Mouse (Mus musculus) testis, postnatal 10 days (tissue): ENCODE measurements around the gene Gper1.
"Not testable (repeated sequence)": the region's sequence is repeated elsewhere in the genome, so short reads cannot be mapped to it uniquely, and the experiment has no call there.

Experiments used
- DNase-seq: peaks from one replicate; pipeline ENCODE4 v3.0.0; 2021; ENCODE audit warnings: low spot score

The Gper1 gene

DNA sequence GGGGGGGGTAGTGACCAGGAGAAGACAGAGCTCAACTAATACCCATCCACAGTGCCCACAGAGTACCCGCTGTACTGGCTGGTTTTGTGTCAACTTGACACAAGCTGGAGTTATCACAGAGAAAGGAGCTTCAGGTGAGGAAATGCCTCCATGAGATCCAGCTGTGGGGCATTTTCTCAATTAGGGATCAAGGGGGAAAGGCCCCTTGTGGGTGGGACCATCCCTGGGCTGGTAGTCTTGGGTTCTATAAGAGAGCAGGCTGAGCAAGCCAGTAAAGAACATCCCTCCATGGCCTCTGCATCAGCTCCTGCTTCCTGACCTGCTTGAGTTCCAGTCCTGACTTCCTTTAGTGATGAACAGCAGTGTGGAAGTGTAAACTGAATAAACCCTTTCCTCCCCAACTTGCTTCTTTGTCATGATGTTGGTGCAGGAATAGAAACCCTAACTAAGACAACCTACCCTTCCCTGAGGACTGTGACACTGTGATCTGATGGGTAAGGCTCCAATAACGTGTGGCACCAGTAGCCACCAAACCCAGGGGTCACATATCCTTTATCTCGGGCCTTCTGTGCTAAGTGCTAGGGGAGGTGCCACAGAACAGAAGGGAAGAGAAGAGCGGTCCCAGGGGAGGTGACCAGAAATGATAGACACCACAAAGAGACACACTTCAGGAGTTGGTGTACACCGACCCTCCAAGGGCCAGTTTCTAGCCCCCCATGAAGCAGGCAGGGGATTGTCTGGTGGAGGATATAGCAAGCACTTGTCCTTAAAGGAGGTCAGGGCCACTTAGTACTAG lies 32.4 kb upstream of the Gper1 start:
- not testable (repeated sequence) for DNase-seq

DNA sequence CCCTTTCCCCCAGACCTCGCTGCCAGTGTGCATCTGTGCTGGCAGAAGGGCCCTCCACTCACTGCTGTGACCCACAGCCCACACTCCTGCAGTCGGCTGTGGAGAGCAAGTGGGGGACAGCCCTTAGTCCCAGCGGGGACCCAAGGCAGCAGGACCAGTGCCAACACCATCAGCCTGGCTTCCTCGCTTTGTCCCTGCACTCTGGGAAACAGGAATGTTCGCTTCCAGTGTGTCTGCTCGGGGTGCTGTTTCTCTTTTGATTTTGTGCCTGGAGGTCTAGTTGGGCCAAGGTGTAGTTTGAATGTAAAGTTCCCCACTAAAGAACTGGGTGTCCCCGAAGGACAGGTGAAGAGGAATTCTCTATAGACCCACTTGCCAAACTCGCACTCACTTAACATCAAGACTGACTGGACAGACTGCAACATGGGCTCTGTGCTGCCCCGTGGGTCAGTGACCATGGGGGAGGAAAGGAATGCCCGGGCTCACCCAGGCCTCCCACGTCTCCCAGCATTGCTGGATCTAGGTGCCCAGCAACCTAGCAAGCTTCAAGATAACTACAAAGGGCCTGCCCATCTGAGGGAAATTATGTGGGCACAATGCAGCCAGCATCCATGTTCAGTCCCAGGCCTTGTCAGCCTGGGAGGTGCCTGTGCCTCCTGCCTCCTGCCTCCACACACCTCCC lies 31.5 kb upstream of the Gper1 start:
- DNase-seq: peak; percentile 70

DNA sequence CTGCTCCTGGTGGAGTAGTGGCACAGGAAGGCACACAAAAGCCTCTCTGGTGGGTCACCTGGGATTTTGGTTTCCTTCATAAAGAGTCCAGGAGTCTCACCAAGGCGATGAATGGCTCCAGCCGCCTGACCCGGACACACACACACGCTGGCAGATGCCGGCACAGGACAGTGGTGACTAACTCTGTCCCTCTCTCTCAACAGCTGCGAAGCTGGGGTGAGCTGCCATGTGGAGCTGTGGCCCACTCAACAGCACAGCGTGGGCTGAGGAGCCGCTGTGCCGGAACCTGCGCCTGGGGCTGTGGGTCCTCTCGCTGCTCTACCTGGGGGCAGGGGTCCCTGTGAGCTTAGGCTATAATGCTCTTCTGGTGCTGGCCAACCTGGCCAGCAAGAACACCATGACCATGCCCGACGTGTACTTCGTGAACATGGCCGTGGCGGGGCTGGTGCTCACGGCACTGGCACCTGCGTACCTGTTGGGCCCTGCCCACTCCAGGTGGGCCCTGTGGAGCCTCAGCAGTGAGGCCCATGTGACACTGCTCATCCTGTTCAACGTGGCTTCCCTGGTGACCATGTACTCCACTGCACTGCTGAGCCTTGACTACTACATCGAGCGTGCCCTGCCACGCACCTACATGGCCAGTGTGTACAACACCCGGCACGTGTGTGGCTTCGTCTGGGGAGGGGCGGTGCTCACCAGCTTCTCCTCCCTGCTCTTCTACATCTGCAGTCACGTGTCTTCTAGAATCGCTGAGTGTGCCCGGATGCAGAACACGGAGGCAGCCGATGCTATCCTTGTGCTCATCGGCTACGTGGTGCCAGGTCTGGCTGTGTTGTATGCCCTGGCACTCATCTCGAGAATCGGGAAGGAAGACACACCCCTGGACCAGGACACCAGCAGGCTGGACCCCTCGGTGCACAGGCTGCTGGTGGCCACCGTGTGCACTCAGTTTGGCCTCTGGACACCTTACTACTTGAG lies 30.4 kb upstream of the Gper1 start:
- DNase-seq: no peak

DNA sequence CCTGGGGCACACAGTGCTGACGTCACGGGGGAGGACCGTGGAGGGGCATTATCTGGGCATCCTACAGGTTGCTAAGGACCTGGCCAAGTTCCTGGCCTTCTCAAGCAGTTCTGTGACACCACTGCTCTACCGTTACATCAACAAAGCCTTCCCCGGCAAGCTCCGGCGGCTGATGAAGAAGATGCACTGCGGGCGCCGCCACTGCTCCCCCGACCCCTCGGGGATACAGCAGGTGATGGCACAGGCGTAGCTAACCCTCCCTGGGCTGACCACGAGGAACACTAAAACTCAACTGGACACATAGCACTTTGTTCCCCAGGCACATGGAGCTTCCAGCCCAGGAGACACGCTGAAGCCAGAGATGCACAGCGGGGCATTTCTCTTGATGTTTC lies 29.8 kb upstream of the Gper1 start:
- no peak for DNase-seq

DNA sequence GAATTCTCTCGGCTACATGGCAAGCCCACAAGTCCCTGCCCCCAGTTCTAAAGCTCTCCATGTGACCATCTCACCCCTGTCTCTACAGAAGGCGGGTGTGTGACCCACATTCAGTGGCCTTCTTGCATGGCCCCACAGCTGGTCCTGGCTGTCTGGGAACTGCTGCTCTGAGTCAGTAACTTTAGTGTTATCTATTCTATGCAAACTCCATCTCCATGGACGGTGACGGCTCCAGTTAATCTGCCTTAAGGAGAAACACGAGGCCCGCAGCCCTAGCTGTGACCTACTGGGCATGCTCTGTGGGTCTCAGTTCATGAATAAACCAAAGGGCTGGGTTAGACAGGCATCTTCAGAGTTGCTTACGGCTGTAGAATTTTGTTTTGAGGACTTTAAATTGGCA lies 28.6 kb upstream of the Gper1 start:
- DNase-seq: no peak

DNA sequence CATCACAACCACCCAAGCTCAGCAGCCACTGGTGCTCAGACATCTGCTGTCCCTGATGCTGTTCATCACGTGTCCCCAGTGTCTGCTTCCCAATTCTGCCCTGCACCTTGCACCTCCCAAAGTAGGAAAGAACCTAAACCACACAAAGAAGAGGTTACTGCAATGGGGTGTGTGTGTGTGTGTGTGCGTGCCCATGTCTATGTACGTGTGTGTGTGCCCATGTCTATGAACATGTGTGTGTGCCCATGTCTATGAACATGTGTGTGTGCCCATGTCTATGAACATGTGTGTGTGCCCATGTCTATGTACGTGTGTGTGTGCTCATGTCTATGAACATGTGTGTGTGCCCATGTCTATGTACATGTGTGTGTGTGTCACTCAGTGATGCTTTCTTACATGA lies 27.4 kb upstream of the Gper1 start:
- DNase-seq: no peak

DNA sequence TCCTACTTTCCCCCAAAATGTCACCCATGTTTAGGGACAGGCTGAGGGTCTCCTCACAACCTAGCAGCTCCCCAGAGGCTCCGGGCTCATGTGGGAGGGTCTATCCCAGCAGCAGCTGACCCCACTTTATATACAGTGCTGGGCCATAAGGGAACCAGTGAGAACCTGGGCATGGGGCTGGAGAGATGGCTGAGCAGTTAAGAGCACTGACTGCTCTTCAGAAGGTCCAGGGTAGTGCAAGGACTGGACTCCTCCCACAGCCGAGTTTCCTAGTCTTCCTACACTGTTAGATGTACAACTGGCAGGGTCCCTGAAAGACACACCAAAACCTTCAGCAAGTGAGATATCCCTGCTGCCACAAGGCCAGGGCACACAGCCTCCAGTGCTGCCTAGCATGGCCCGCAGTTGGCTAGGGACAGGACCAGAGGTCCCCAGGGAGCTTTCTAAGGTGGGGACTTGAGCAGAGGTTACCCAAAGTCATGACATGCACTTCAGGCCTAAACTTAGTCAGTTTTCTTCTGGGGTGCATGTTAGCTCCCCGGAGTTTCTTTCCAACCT lies 25.5 kb upstream of the Gper1 start:
- no peak for DNase-seq

DNA sequence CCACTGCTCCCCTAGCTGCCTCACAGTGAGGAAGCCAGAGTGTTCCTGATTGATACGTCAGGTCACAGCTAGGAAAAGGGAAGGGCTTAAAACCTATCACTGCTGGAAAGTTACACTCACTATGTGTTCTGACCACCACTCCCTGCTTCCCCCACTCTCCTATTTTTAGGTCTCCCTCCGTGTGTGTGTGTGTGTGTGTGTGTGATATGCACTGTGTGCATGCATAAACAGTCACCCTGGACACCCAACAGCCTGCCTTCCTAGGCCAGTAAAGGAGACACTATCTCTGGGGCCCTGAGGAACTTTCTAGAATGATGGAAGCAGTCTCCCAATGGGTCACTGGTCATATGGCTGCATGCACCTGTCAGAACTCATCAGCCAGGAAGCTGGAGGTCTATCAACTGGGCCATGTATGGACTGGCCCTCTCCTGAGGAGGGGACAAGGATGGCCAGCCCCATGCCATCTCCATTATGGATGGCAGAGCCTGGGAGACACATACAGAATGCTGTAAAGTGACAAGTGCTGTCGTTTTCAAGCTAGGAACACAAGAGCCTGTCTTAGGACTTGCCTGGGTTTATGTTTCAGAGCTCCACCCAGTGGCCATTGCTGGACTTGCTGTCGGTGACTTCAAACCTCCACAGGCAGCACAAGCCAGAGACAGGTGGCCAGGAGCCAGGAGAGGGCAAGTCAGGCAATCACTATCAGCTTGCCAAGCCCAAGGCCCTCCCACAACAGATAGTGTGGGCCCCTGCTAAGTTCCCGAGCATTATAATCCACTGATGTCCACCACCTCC lies 24.8 kb upstream of the Gper1 start:
- peak; percentile 97 for DNase-seq

DNA sequence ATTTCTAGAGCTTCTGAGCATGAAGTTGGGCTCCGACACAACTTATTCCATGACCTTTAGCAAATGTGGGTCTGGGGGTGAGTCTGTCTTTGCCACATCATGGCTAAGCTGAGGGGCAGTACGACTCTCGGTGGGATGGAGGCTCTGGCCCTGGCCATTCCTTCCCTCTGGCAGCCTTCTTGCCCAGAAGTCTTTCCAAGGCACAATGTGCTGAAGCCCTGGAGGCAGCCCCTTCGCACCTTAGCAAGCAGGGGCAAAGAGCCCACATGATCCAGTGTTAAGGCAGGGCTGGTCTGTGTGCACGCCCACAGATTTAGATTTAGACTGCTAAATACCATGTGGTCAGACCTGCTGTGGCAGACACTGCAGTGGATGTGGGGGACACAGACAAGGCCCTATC lies 24.2 kb upstream of the Gper1 start:
- DNase-seq: no peak

DNA sequence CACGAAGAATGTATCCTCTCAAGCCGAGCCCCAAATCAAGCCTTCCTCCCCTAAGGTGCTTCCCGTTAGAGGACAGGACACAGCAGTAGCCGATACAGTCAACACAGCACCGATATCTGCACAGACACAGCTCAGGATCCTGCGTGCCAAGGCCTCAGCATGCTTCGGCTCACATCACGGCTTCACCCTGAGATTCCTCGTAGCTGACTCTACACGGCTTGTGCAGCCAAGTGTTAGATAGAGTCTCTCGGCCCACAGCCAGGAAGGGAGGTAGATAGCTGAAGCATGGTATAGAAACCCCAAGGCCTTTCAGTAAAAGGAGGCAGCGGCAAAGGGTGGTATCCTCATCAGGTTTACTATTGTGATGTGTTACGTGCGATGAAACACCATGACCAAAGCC lies 23.0 kb upstream of the Gper1 start:
- no peak for DNase-seq

DNA sequence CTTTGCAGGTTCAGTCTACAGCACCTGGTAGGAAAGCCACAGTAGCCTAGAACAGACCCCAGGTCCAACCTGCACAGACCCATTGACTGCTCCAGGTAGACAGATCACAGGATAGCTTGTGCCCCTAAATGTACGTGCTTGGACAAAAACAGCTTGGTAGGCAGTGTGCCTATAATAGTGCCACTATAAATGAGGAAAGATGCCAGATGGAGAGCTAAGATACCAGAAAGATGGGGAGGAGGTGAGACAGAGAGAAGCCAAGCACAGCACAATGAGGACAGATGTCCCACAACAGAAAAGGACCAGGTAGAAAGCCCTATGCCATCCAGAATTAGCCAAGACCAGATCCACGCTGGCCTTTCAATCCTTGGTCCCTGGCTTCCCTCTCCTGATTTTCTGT lies 20.8 kb upstream of the Gper1 start:
- no peak for DNase-seq

DNA sequence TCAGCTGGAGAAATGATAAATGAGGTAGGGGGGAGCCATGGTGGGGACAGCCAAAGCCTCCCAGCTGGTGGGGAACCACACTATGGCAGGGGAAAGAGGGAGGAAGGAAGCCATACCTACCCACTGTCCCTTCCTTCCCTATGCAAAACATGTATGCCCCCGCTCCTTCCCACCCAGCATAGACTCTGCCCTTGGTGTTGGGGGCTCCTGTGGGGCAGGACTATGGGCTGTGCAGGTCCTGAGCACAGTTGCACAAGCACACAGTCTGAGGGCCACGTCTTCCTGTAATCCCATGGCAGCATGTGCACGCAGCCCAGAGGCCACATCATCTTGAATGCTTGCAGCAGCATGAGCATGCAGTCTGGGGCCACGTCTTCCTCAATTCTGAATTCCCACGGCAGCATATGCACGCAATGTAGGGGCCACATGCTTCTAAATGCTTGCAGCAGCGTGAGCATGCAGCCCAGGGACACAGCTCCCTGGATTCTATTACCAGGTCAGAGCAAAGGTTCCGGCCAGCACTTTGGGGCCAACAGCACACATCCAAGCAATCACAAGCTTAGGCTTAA lies 19.2 kb upstream of the Gper1 start:
- DNase-seq: no peak

DNA sequence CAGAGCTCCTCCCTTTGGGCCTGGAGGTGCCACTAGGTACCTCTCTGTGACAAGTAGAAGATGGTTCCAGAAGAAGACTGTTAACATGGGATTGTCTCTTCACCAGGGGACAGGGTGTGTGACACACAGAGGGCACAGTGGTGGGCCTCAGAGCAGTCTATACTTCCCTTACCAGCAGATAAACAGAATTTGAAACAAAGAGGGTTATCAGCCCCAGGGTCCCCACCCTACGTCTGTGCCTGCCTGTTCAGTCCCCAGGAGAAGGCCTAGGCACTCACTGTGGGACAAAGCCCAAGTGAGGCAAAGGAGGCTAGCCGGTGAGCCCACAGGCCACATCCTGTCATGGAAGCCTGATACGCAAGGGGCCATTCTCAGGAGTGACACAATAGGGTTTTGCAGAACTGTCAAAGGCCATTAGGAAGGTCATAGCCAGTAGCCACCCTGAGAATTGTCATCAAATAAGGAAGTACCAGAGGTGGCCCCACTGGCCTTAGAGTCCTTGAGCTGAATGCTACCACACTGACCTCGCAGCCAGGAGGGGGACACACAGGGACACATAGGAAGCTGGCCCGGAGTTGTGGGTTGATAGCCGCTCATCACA lies 18.1 kb upstream of the Gper1 start, which contains the start of gene C130050O18Rik:
Gene C130050O18Rik, plus strand, starts transcription at position 480 of the 601 bp plus-strand sequence.
- no peak for DNase-seq

DNA sequence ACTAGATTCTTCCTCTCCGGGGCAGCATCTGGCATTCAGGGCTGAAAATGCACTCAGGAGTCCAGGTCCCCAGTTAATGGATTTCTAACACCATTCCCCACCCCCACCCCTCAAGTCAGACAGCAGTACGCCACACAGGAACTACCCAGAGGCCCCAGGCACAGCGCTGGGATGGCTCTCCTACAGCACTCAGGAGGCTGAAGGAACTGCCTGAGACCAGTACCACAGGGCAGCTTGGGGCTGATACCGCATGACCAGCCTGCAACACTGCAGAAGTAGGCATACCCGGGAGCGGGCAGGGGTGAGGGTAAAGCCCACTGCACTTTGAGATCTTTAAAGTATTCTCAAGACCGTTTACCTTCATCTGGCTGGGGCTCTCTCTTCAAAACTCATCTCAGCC lies 17.5 kb upstream of the Gper1 start:
- DNase-seq: no peak

DNA sequence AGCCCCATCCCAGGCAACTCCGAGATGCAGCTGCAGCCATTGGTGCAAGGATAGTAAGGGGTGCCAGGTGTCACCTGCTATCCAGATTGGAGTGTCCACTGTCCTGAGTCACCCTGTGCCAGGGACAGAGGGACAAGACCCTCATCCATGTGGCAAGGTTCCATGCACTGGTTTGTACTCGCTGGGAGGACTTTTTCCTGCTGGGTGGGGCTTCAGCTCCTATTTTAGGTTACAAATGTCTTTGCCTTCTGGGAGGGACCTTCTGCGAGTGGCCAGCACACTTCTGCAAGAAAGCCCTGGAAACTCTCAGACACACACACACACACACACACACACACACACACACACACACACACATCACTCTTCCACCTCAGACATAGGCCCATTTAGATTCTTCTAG lies 17.0 kb upstream of the Gper1 start:
- DNase-seq: no peak

DNA sequence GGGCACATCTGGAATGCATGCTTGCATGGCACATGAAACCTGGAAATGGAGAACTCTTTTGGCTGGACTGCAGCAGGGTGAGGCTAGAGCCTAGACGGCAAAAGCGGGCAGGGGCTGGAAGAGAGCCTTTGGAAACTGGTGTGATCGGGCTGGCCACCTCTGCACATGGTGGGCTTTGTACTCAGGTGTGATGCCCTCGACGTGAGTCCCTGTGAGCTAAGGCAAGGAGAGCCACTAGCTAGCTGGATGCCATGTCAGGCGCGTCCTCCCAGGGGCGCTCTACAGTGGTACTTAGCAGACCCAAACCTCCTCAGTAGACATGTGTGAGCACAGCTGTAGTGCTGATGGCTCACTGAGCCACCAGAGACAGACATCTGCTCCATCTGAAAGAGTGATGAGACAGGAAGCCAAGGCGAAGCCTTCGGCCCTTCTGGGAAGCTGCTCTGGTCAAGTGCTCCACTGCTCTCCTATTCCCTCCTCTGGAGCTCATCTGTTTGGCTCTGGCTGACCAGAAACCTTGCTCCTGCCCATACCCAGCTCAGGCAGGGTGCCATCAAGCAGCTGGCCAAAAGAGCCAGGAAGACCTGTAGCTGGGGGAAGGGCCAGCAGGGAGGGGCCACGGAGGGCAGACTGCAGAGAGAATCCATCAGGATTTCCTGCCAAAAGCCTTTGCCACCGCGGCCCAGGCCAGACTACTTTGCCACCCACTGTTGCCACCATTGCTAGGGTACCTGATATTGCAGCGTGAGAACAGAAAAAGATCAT lies 15.6 kb upstream of the Gper1 start:
- no peak for DNase-seq

DNA sequence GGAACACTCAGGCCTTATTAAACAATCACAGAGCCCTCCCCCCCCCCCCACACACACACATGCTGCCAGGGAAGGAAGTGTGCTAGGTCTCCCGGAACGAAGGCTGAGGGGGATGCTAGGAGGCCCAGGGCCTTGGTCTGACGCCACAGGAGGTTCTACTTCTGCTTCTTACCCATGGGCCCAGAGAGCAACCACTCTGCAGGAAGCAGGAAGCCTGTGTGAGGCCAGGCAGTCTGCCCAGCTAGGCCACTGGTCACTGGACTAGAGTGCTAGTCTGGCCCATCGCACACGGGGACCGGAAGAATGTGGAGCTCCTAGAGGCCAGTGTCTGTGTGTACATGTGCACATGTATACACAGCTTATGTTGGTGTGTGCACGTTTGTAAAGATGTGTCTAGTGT lies 14.4 kb upstream of the Gper1 start:
- no peak for DNase-seq

DNA sequence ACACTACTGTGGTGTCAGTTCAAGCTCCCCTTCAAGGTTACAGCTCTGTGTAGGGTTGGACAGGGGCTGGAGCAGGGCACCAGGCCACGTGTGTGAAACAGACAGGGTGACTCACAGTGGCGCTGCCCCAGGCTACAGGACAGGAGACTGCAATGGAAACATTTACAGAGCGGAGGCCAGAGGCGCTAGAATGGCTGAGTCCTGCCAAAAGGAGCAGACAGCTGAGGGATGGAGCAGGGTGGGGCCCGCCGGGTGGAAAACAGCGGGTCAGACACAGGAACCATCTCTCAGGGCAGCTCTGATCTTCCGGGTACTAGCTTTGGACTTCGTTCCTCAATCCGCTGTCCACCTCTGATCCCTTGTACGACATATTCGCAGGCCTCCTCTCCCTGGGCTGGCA lies 13.5 kb upstream of the Gper1 start:
- peak; percentile 71 for DNase-seq

DNA sequence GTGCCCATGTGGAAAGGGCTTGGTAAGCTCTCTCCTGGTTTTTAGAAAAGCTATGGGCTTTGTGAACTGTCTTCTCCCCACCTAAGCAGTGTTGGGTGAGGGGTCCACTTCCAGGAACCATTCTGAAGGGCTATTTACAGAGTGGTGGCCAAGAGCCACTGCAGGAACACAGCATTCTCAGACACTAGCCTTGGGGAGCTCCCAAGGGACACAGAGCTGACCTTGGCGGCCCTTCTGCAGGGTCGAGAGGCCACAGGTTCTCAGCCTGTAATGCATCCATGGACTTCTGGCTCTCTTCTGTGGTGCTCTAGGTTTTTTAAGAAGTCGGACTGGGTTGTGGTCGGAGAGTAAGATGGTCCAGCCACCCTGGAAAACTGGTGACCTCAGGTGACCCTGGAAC lies 12.9 kb upstream of the Gper1 start:
- peak; percentile 76 for DNase-seq

DNA sequence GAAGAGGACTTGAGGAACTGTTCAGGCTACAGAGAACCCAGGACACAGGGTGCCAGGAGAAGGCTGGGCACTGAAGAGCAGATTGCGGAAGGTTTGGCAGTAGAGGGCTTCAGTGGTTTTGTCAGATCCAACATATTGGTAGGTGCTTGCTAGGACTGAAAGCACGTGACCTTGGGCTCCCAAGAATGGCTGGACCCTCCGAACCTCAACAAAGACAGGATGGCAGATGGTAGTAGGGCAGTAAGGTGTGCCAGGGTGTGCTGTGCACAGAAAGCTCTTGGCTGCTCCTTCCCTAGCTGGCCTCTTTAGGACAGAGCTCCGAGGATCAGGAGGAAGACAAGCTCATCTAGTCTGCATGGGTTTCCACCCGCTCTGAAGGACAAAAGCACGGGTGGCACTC lies 11.8 kb upstream of the Gper1 start:
- DNase-seq: no peak
